Mouse (Mus musculus) C2C12 (cell line): ENCODE measurements at regions not wholly inside any gene's neighbourhood (a gene's known extent, or its start where the extent isn't known, plus 50 kb on each side); places are given as distances from the start of the nearest gene placed in this dataset.

Experiments used
- CEBPB ChIP-seq: IDR thresholded peaks from one replicate; pipeline ENCODE4 v1.6.1; 2011; ENCODE audit warnings: low read depth, mild to moderate bottlenecking, control low read depth, moderate library complexity
- CTCF ChIP-seq: IDR thresholded peaks from one replicate; pipeline ENCODE4 v1.5.1; 2011; ENCODE audit not compliant: control insufficient read depth, insufficient read depth, insufficient read length
- MAX ChIP-seq: IDR thresholded peaks from one replicate; pipeline ENCODE4 v1.6.1; 2011; ENCODE audit warnings: mild to moderate bottlenecking, control low read depth
- MYOG ChIP-seq: IDR thresholded peaks from one replicate; pipeline ENCODE4 v1.6.1; 2011; ENCODE audit not compliant: control insufficient read depth, insufficient read length; ENCODE audit errors: extremely low read depth
- USF1 ChIP-seq: IDR thresholded peaks from one replicate; pipeline ENCODE4 v1.6.1; 2011; ENCODE audit warnings: low read depth, mild to moderate bottlenecking, control low read depth, moderate library complexity

- no peak for TF ChIP-seq CTCF
- TF ChIP-seq MAX = no peak
- no peak for TF ChIP-seq USF1
- no peak for TF ChIP-seq MYOG
- no peak for TF ChIP-seq CEBPB
Observed at GRCm38 (mm10) chr12:94399991-94400390, 1292.0 kb upstream of the Flrt2 start.
